Mouse (Mus musculus) kidney, embryonic 14.5 days (tissue): ENCODE data around the gene Dnah1. TPM values are rescaled to one million over a fixed set of nuclear protein-coding genes. Genes with fewer than 3 reads are reported as not detected.

Experiments
- ATAC-seq: fragments of 200-750 bp; cut with Nextera tagmentation; 2 replicates; pipeline ENCODE4 v1.8.0; 2017; ENCODE audit warnings: moderate number of reproducible peaks, mild to moderate bottlenecking, moderate TSS enrichment, moderate library complexity; ENCODE audit not compliant: low FRiP score, low TSS enrichment
- H3K27ac ChIP-seq: fragments of 300-500 bp; sonication (generic); 2 replicates; pipeline ENCODE4 v1.5.1; 2014; ENCODE audit warnings: low read depth, mild to moderate bottlenecking, low read length, moderate library complexity, mixed read lengths
- H3K27me3 ChIP-seq: fragments of 300-500 bp; sonication (generic); 2 replicates; pipeline ENCODE4 v1.6.1; 2014; ENCODE audit warnings: mild to moderate bottlenecking, low read length; ENCODE audit not compliant: control insufficient read depth, insufficient read depth
- H3K36me3 ChIP-seq: fragments of 300-500 bp; sonication (generic); 2 replicates; pipeline ENCODE4 v1.6.1; 2014; ENCODE audit warnings: low read length, mixed read lengths; ENCODE audit not compliant: control insufficient read depth, insufficient read depth
- H3K4me1 ChIP-seq: fragments of 300-500 bp; sonication (generic); 2 replicates; pipeline ENCODE4 v1.6.1; 2014; ENCODE audit warnings: low read length, mixed read lengths; ENCODE audit not compliant: control insufficient read depth, insufficient read depth
- H3K4me2 ChIP-seq: fragments of 300-500 bp; sonication (generic); replicated peaks from 2 replicates; pipeline ENCODE4 v1.6.1; 2014; ENCODE audit warnings: low read depth, mild to moderate bottlenecking, low read length
- H3K4me3 ChIP-seq: fragments of 300-500 bp; sonication (generic); 2 replicates; pipeline ENCODE4 v1.5.1; 2014; ENCODE audit warnings: mild to moderate bottlenecking, low read length
- H3K9ac ChIP-seq: fragments of 300-500 bp; sonication (generic); 2 replicates; pipeline ENCODE4 v1.6.1; 2014; ENCODE audit warnings: low read depth, mild to moderate bottlenecking, low read length, moderate library complexity
- H3K9me3 ChIP-seq: fragments of 300-500 bp; sonication (generic); 2 replicates; pipeline ENCODE4 v1.6.1; 2016; ENCODE audit warnings: low read length; ENCODE audit not compliant: control insufficient read depth
- WGBS: fragments of 180-500 bp; shearing (Covaris S2); extraction: QIAGEN DNeasy Blood & Tissue Kit; methylation state at CpG from one replicate; pipeline ENCODE4 v1.1.7; 2014; 5-methylcytosine and 5-hydroxymethylcytosine counted together
- polyA plus RNA-seq: library from polyadenylated mRNA; unstranded; fragments of >200 nt; fragmentation: Nextera tagmentation; extraction: Ambion mirVana; gene quantifications from 2 replicates; pipeline ENCODE4 v1.2.1, GENCODE M21; 2014

The Dnah1 gene
- polyA plus RNA-seq, 1 experiment from 2014 or later, result 9.0 TPM

- ATAC-seq, result peak; percentile 33
- 65% methylated on average over 14 of the region's 14 CpGs for WGBS
- H3K4me1 ChIP-seq, result peaks cover 21% of the 10 kb centered on the region
- H3K27me3 ChIP-seq, result no peaks in the 10 kb centered on the region
- H3K9ac ChIP-seq, result no peak overlapping the region
- H3K9me3 ChIP-seq, result no peaks in the 10 kb centered on the region
- no peaks in the 10 kb centered on the region for H3K36me3 ChIP-seq
- H3K4me3 ChIP-seq, result no peak overlapping the region
- H3K4me2 ChIP-seq, result no peak overlapping the region
- no peak overlapping the region for H3K27ac ChIP-seq
Observed at GRCm38 (mm10) chr14:31233070-31233995, 90.4 kb downstream of the Dnah1 start.

- Histone ChIP-seq H3K4me3 (no peak overlapping the region), H3K9ac (no peak overlapping the region), H3K4me1 (peaks cover 26% of the 10 kb centered on the region), H3K9me3 (no peaks in the 10 kb centered on the region), H3K27me3 (no peaks in the 10 kb centered on the region), H3K4me2 (no peak overlapping the region), H3K27ac (no peak overlapping the region), H3K36me3 (no peaks in the 10 kb centered on the region)
- WGBS, result 87% methylated on average over 13 of the region's 13 CpGs
- no peak for ATAC-seq
Observed at GRCm38 (mm10) chr14:31232404-31233069, 91.2 kb downstream of the Dnah1 start.

- Histone ChIP-seq H3K4me1 (peaks cover 34% of the 10 kb centered on the region), H3K27ac (no peak overlapping the region), H3K9me3 (no peaks in the 10 kb centered on the region), H3K4me3 (no peak overlapping the region), H3K27me3 (no peaks in the 10 kb centered on the region), H3K9ac (no peak overlapping the region), H3K36me3 (no peaks in the 10 kb centered on the region), H3K4me2 (no peak overlapping the region)
- WGBS, result 57% methylated on average over 8 of the region's 8 CpGs
- no peak for ATAC-seq
Observed at GRCm38 (mm10) chr14:31230442-31230841, 93.3 kb downstream of the Dnah1 start.

GRCm38 (mm10) chr14:31228234-31228633 is 95.5 kb downstream of the Dnah1 start:
- H3K4me1 ChIP-seq, result peaks cover 29% of the 10 kb centered on the region
- no peaks in the 10 kb centered on the region for H3K9me3 ChIP-seq
- H3K9ac ChIP-seq, result no peak overlapping the region
- no peak for ATAC-seq
- no peak overlapping the region; the same call in 1 of the 2 replicates for H3K27ac ChIP-seq
- no peak overlapping the region for H3K4me2 ChIP-seq
- H3K36me3 ChIP-seq, result no peaks in the 10 kb centered on the region
- 57% methylated on average over 6 of the region's 6 CpGs for WGBS
- no peaks in the 10 kb centered on the region for H3K27me3 ChIP-seq
- H3K4me3 ChIP-seq, result no peak overlapping the region

- H3K4me1 ChIP-seq, result peaks cover 29% of the 10 kb centered on the region
Observed at GRCm38 (mm10) chr14:31226978-31227377, 96.7 kb downstream of the Dnah1 start.

GRCm38 (mm10) chr14:31217666-31218065 is 106.0 kb downstream of the Dnah1 start, which contains the start of gene Sema3g:
Gene Sema3g, plus strand, starts transcription at chr14:31217860.
- H3K27me3 ChIP-seq, result no peaks in the 10 kb centered on the region
- H3K4me2 ChIP-seq, result peak within 1 kb of the TSS; percentile 22; the same call in 1 of the 2 replicates
- ATAC-seq, result peak; percentile 82
- WGBS, result 9% methylated on average over 11 of the region's 11 CpGs
- no peaks in the 10 kb centered on the region for H3K36me3 ChIP-seq
- peak within 1 kb of the TSS; percentile 45; the same call in 1 of the 2 replicates for H3K9ac ChIP-seq
- H3K4me1 ChIP-seq, result peaks cover 3% of the 10 kb centered on the region; the same call in 1 of the 2 replicates
- no peak within 1 kb of the TSS for H3K27ac ChIP-seq
- no peaks in the 10 kb centered on the region for H3K9me3 ChIP-seq
- H3K4me3 ChIP-seq, result no peak within 1 kb of the TSS

More at GRCm38 (mm10) chr14:31226978-31227377, 96.7 kb downstream of the Dnah1 start:
- H3K27ac ChIP-seq, result peak overlapping the region; percentile 84; the same call in 1 of the 2 replicates
- ATAC-seq, result peak; percentile 91
- 23% methylated on average over 4 of the region's 4 CpGs for WGBS
- no peak overlapping the region for H3K9ac ChIP-seq
- H3K27me3 ChIP-seq, result no peaks in the 10 kb centered on the region
- no peak overlapping the region for H3K4me2 ChIP-seq
- no peak overlapping the region for H3K4me3 ChIP-seq
- H3K9me3 ChIP-seq, result no peaks in the 10 kb centered on the region
- H3K36me3 ChIP-seq, result no peaks in the 10 kb centered on the region

GRCm38 (mm10) chr14:31216846-31217245 is 106.8 kb downstream of the Dnah1 start, which contains the start of gene Nisch:
Gene Nisch, minus strand, starts transcription at chr14:31216946.
- Histone ChIP-seq H3K27ac (no peak within 1 kb of the TSS), H3K9me3 (no peaks in the 10 kb centered on the region), H3K4me3 (no peak within 1 kb of the TSS), H3K4me2 (peak within 1 kb of the TSS; percentile 22; the same call in 1 of the 2 replicates), H3K4me1 (peaks cover 3% of the 10 kb centered on the region; the same call in 1 of the 2 replicates), H3K9ac (peak within 1 kb of the TSS; percentile 45), H3K27me3 (no peaks in the 10 kb centered on the region), H3K36me3 (no peaks in the 10 kb centered on the region)
- ATAC-seq, result no peak
- 68% methylated on average over 2 of the region's 2 CpGs for WGBS

GRCm38 (mm10) chr14:31215157-31216002 is 108.3 kb downstream of the Dnah1 start:
- Histone ChIP-seq H3K27ac (no peak overlapping the region), H3K9me3 (no peaks in the 10 kb centered on the region), H3K27me3 (no peaks in the 10 kb centered on the region), H3K9ac (peak overlapping the region; percentile 32), H3K4me3 (no peak overlapping the region), H3K4me1 (peaks cover 3% of the 10 kb centered on the region; the same call in 1 of the 2 replicates), H3K4me2 (no peak overlapping the region), H3K36me3 (no peaks in the 10 kb centered on the region)
- ATAC-seq, result peak; percentile 38; the same call in 1 of the 2 replicates
- 31% methylated on average over 15 of the region's 15 CpGs for WGBS
